Mouse (Mus musculus): ENCODE measurements around the gene Klf5. TPM values are rescaled to one million over a fixed set of nuclear protein-coding genes. Genes with fewer than 3 reads are reported as not detected.

Gene Klf5
- polyA plus RNA-seq, 1 experiment = 3.9 TPM

DNA sequence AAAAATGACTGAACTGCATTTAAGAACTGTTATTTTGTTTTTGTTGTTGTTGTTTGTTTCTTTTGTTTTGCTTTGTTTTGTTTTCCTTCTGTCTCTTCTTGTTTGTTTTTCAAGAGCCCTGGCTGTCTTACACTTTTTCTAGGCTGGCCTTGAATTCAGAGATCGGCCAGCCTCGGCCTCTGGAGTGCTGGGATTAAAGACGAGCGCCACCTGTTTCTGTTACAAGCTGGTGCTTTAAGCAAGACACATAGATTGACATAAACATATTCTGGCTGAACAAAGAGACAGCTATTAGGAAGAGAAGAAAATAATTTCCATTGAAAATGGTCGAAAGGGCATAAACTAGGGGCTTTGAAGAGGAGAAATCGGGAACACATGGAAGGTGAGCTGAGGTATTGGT, 51.1 kb downstream of the Klf5 start:
- TF ChIP-seq POLR2A (IDR thresholded peaks at IDR 0.05; ENCODE audit: low read depth, low read length) (no peak), CTCF (conservative IDR thresholded peaks at IDR 0.05; ENCODE audit: insufficient read depth, insufficient read length, low read depth, low read length) (no peak)
- H3K4me3 ChIP-seq (ENCODE audit: insufficient read depth, low read depth, low read length) = no peak overlapping the region
- no peaks in the 10 kb centered on the region for H3K36me3 ChIP-seq (ENCODE audit: control insufficient read depth, insufficient read depth, low read length)
- no peak overlapping the region for H3K27ac ChIP-seq (ENCODE audit: insufficient read depth, low read depth, low read length)
- WGBS = 84% methylated on average over 6 of the region's 6 CpGs
- DNase-seq = no peak
- H3K4me1 ChIP-seq (ENCODE audit: control insufficient read depth, insufficient read depth, low read length) = no peaks in the 10 kb centered on the region
- H3K27me3 ChIP-seq (replicated peaks; ENCODE audit: control insufficient read depth, insufficient read depth, low read length) = no peaks in the 10 kb centered on the region; the same call in 1 of the 2 replicates

DNA sequence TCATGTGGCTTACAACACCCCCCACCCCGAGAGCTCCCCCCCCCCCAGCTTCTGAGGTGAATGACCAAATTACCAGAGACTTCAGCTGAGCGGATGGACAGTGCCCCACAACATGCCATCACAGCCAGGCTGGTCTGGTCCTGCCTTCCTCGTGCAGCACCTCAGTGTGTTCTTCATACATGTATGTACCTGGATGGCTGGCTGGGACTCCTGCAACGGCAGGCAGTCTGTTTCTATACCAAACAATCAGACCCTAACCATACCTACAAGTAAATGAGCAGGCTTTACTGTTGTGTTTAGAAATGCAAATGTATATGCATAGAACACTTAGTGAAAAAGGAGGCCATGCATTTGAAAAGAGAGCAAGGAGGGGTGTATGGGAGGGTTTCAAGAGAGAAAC, 54.5 kb downstream of the Klf5 start:
- Histone ChIP-seq H3K27me3 (replicated peaks; ENCODE audit: control insufficient read depth, insufficient read depth, low read length) (no peaks in the 10 kb centered on the region), H3K4me3 (ENCODE audit: insufficient read depth, low read depth, low read length) (no peak overlapping the region), H3K4me1 (ENCODE audit: control insufficient read depth, insufficient read depth, low read length) (no peaks in the 10 kb centered on the region), H3K27ac (ENCODE audit: insufficient read depth, low read depth, low read length) (no peak overlapping the region), H3K36me3 (ENCODE audit: control insufficient read depth, insufficient read depth, low read length) (no peaks in the 10 kb centered on the region)
- 54% methylated on average over 4 of the region's 4 CpGs for WGBS
- no peak for DNase-seq
- TF ChIP-seq POLR2A (IDR thresholded peaks at IDR 0.05; ENCODE audit: low read depth, low read length) = no peak

DNA sequence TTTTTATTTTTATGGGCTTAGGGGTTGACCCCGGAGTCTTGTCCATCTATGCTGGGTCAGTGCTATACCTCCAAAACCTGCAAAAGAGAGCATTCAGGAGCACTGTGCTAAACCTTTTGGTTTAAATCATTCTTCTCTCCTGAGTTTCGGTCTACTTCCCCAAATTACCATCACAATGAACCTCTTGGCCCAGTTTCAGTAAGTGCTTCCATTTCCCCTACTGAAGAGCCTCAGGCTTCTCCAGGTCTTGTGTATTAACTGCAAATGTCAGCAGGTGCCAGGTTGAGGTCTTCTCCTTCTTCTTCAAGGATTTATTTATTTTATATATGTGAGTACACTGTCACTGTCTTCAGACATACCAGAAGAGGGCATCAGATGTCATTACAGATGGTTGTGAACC, 55.6 kb downstream of the Klf5 start:
- no peak for TF ChIP-seq POLR2A (IDR thresholded peaks at IDR 0.05; ENCODE audit: low read depth, low read length)
- no peak for TF ChIP-seq CTCF (conservative IDR thresholded peaks at IDR 0.05; ENCODE audit: insufficient read depth, insufficient read length, low read depth, low read length)
- 75% methylated on average over 2 of the region's 2 CpGs for WGBS
- DNase-seq = no peak

DNA sequence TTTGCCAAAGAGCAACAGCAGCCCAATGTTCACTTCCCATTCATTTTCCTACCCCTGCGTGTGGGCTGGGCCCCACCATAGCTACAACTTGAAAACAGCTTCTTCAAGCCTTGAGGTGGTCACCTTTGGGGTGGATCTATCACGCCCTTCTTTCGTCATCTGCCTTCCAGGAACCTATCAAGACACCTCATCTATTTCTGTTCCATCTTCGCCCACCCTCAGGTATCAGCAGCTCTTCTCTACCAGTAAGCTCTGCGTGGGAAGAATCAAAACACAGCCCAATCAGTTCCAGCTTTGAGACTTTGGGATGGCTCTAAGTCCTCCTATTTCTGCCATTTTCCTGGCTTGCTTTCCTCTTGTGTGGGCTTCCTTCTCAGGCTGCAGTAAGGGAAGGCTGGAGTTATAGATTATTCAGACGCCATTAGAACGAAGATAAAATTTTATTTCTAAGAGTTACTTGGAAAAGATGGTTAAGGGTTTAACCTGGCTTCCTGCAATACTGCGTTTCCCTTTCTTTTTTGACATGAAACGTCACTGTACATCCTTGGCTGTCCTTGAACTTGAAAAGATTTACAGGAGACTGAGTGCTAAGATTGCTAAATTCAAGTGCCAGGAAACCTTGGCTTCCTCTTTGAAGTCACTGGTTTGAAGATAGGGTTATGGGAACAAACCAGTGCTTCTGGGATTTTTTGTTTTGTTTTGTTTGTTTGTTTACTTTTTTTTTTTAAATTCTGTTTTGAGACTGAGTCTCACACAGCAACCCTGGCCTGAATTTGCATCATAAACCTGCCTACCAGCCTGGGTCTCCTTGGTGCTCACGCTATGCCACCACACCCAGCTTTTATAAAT, 56.5 kb downstream of the Klf5 start:
- H3K4me3 ChIP-seq (ENCODE audit: insufficient read depth, low read depth, low read length) = no peak overlapping the region
- no peaks in the 10 kb centered on the region for H3K4me1 ChIP-seq (ENCODE audit: control insufficient read depth, insufficient read depth, low read length)
- no peak for DNase-seq
- H3K36me3 ChIP-seq (ENCODE audit: control insufficient read depth, insufficient read depth, low read length) = no peaks in the 10 kb centered on the region
- no peak overlapping the region for H3K27ac ChIP-seq (ENCODE audit: insufficient read depth, low read depth, low read length)
- 92% methylated on average over 10 of the region's 10 CpGs for WGBS
- TF ChIP-seq POLR2A (IDR thresholded peaks at IDR 0.05; ENCODE audit: low read depth, low read length) = no peak
- no peak for TF ChIP-seq CTCF (conservative IDR thresholded peaks at IDR 0.05; ENCODE audit: insufficient read depth, insufficient read length, low read depth, low read length)
- H3K27me3 ChIP-seq (replicated peaks; ENCODE audit: control insufficient read depth, insufficient read depth, low read length) = no peaks in the 10 kb centered on the region

More for the DNA sequence above, 55.6 kb downstream of the Klf5 start:
- Histone ChIP-seq H3K4me3 (ENCODE audit: insufficient read depth, low read depth, low read length) (no peak overlapping the region), H3K27me3 (replicated peaks; ENCODE audit: control insufficient read depth, insufficient read depth, low read length) (no peaks in the 10 kb centered on the region), H3K4me1 (ENCODE audit: control insufficient read depth, insufficient read depth, low read length) (no peaks in the 10 kb centered on the region), H3K27ac (ENCODE audit: insufficient read depth, low read depth, low read length) (no peak overlapping the region), H3K36me3 (ENCODE audit: control insufficient read depth, insufficient read depth, low read length) (no peaks in the 10 kb centered on the region)

- no peak overlapping the region for H3K4me3 ChIP-seq (ENCODE audit: insufficient read depth, low read depth, low read length)
- no peaks in the 10 kb centered on the region for H3K27me3 ChIP-seq (replicated peaks; ENCODE audit: control insufficient read depth, insufficient read depth, low read length)
- H3K36me3 ChIP-seq (ENCODE audit: control insufficient read depth, insufficient read depth, low read length) = no peaks in the 10 kb centered on the region
- no peak for DNase-seq
- 76% methylated on average over 1 of the region's 1 CpGs for WGBS
- H3K4me1 ChIP-seq (ENCODE audit: control insufficient read depth, insufficient read depth, low read length) = no peaks in the 10 kb centered on the region
- TF ChIP-seq CTCF (conservative IDR thresholded peaks at IDR 0.05; ENCODE audit: insufficient read depth, insufficient read length, low read depth, low read length) = no peak
- TF ChIP-seq POLR2A (IDR thresholded peaks at IDR 0.05; ENCODE audit: low read depth, low read length) = no peak
- no peak overlapping the region for H3K27ac ChIP-seq (ENCODE audit: insufficient read depth, low read depth, low read length)
These were observed 57.0 kb downstream of the Klf5 start for GRCm38 (mm10) chr14:99355610-99355870.

DNA sequence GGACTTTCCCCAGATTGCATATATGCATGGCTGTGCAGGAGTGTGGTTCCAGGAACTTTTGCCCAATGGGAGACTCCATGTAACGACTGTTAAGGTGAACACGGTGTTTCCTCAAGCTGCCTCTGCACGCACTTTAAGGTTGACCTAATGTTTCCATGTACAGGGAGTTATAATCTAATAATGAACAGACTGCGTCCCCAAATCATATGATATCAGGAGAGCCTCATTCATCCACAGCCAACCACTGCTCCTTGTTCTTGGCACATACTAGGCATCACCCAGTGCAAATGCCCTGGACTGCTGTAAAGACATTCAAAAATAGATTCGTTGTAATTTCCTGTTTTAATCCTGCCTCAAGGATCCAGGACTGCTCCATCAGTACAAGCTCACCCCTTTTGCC, 64.5 kb downstream of the Klf5 start:
- no peak overlapping the region for H3K27ac ChIP-seq (ENCODE audit: insufficient read depth, low read depth, low read length)
- no peak for TF ChIP-seq POLR2A (IDR thresholded peaks at IDR 0.05; ENCODE audit: low read depth, low read length)
- TF ChIP-seq CTCF (conservative IDR thresholded peaks at IDR 0.05; ENCODE audit: insufficient read depth, insufficient read length, low read depth, low read length) = no peak
- WGBS = 90% methylated on average over 5 of the region's 5 CpGs

GRCm38 (mm10) chr14:99364007-99364784, 65.7 kb downstream of the Klf5 start:
- Histone ChIP-seq H3K4me1 (ENCODE audit: control insufficient read depth, insufficient read depth, low read length) (no peaks in the 10 kb centered on the region), H3K27me3 (replicated peaks; ENCODE audit: control insufficient read depth, insufficient read depth, low read length) (no peaks in the 10 kb centered on the region), H3K27ac (ENCODE audit: insufficient read depth, low read depth, low read length) (no peak overlapping the region), H3K36me3 (ENCODE audit: control insufficient read depth, insufficient read depth, low read length) (no peaks in the 10 kb centered on the region), H3K4me3 (ENCODE audit: insufficient read depth, low read depth, low read length) (no peak overlapping the region)
- 65% methylated on average over 12 of the region's 12 CpGs for WGBS
- no peak for DNase-seq
- TF ChIP-seq POLR2A (IDR thresholded peaks at IDR 0.05; ENCODE audit: low read depth, low read length) = no peak
- TF ChIP-seq CTCF (conservative IDR thresholded peaks at IDR 0.05; ENCODE audit: insufficient read depth, insufficient read length, low read depth, low read length) = no peak

More for the DNA sequence above, 64.5 kb downstream of the Klf5 start:
- no peak for DNase-seq
- Histone ChIP-seq H3K36me3 (ENCODE audit: control insufficient read depth, insufficient read depth, low read length) (no peaks in the 10 kb centered on the region), H3K4me3 (ENCODE audit: insufficient read depth, low read depth, low read length) (no peak overlapping the region), H3K27me3 (replicated peaks; ENCODE audit: control insufficient read depth, insufficient read depth, low read length) (no peaks in the 10 kb centered on the region), H3K4me1 (ENCODE audit: control insufficient read depth, insufficient read depth, low read length) (no peaks in the 10 kb centered on the region)

Other genes starting within 250 kb of the Klf5 start
- gene Pibf1, start 199.3 kb upstream of the Klf5 start, polyA plus RNA-seq (2012; rRNA removed) = 1.3 and 1.6 TPM in 2 replicates
- gene Dis3, start 198.9 kb upstream of the Klf5 start, polyA plus RNA-seq (2012; rRNA removed) = 3.5 and 4.2 TPM in 2 replicates

All from kidney, adult 2 months (tissue).